Mouse (Mus musculus): Measurements from ENCODE around the gene Ndufs4.

Gene Ndufs4

DNA sequence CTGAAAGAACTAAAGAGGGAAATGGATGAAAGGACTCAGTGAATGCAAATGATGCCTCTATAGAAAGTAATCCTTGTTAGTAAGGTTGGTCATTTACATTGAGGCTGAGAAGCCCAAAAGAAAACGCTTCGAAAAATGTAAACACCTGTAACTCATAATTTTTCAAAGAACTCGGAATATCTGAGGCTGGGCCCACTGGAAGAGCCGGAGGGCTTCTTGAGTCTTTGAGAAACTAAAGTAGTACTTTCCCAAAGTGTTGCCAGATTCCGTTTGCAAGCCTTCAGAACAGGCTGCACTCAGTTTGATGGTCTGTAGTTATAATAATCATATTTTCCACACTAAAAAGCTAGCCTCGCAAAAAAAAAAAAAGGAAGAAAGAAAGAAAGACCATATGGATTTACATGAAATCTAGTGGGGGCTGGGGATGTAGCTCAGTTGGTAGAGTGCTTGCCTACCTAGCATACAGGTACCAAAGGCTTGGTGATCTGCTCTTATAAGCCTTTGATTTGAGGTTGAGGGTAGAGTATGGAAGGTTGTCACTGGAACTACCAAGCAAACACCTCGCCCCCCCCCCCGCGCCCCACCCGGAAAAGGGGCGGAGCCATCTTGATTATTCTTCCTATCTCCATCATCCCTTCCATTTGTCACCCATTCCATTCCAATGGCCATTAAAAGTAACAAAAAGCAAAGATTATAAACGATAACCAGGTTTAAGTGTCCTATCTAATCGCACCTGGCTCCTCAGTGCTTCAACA lies at the start of gene Ndufs4:
Gene Ndufs4 (minus strand): TSS at position 48 of the 755 bp plus-strand sequence.
- no peak for DNase-seq (ENCODE audit: low spot score in 2 of 2)

DNA sequence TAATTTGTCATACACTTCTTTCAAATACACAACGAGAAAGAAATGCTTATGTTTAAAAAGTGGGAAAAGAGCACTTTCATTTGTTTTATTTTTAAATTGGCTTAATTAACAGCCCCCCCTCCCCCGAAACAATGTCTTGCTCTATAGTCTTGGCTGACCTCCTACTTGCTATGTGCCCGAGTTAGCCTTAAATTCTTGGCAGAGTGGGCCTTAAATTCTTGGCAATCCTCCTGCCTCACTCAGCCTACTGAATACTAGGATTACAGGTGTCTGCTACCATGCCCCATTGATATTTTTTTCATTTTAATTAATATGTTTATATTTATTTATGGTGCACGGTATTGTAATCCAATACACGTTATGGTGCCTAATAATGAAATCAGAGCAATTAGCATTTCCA lies 44.4 kb upstream of the Ndufs4 start:
- no peak for DNase-seq (ENCODE audit: low spot score in 2 of 2)

DNA sequence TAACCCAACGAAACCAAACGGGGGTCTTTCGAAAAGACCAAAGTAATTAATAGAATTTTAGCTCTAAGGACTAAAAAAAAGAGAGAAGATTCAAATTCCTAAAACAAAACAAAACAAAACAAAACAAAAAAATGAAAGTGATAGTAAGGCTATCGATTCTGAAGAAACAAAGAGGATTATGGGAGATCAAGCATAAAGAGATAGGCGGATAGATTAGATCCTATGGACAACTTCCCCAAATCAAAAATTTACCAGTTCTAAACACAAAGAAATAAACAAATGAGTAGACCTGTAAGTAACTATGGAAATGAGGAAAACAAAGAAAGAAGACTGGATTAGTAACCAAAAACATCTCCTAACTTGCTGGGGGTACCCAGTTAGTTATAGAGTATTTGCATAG lies 37.2 kb upstream of the Ndufs4 start:
- no peak for DNase-seq (ENCODE audit: low spot score in 2 of 2)

DNA sequence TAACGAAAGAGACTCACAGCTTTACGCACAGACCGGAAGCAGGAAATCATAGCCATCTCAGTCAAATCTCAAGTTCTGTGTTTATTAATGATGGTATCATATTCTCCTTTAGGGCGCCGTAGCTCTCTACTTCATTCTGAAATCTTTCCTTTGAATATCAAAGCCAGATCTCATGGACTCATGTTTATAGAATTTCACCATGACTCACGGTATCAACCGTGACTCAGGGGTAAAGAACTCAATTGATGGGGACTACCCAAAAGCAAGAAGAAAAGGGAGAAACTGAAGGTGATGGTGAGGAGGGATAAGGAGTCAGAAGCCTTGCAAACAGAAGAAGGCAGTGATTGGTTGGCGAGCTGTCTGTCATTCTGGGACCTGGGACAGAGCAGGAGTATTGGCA lies 32.2 kb upstream of the Ndufs4 start:
- no peak for DNase-seq (ENCODE audit: low spot score in 2 of 2)

DNA sequence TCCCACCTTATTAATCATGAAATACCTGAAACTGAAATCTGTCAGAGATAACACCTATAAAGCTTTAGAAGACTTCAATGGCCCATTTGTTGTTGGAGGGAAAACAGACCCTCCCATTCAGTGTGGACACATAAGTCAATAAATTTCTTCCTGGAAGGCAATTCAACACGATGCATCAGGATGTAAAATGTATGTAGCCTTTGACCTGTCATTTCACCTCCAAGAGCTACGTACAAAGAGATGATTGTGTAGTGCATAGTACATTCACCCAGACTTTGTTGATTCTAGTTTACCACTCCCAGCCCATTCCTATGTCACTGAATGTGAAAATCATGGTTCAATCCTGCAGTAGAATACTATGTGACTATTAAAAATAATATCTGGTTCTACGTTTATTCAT lies 31.3 kb upstream of the Ndufs4 start:
- DNase-seq (ENCODE audit: low spot score in 2 of 2) = no peak

DNA sequence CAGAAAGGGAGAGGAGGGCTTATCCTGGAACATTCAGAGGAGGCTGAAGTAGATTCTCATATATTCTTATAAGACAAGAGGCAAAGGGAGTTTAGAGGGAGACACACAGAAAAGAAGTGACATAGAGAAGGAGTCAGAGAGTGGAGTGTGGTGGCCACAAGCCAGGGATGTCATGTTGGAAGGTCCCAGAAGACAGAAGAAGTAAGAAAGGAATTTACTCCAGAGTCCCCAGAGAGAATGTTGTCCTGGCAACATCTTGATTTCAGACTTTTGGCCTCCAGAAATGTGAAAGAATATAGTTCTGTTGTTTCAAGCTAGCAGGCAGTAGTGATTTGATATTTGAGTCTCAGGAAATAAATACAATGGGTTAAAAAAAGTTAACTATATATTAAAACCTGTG lies 24.3 kb upstream of the Ndufs4 start:
- DNase-seq (ENCODE audit: low spot score in 2 of 2) = no peak

DNA sequence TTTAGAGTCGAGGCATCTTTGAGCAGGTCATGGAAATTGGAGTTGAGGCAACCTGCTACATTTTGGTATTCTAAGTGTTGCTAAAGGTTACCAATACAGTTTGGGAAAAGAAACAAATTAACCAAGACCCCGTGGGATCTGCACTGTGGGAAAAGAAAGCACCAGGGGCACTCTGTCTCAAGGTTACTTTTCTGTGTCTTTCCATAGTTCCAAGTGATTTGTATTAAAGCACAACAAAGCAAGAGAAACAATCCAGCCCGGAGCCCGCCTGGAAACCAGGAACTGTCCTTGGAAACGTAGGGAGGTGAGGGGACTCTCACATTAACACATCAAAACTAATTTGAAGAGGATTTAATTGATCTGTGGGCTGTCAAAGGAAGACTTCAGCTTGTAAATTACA lies 18.8 kb upstream of the Ndufs4 start:
- no peak for DNase-seq (ENCODE audit: low spot score in 2 of 2)

DNA sequence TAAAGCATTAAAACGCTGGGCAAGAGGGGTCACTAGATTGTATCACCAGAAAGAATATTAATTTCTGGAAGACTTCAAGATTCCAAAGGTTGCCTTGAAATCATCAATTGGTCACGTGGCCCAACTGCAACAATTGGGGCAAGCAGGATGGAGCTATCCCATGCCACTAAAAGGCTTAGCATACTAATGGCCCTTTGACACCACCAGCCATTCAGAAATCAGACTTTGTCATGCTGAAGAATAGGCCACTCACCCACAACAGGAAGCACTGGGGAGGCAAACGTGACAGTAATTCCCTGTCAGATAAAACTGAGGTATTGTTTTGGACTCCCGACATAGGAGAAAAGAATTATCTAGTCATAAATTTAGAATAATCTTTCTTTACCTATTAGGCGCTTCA lies 18.4 kb upstream of the Ndufs4 start:
- DNase-seq (ENCODE audit: low spot score in 2 of 2) = no peak

DNA sequence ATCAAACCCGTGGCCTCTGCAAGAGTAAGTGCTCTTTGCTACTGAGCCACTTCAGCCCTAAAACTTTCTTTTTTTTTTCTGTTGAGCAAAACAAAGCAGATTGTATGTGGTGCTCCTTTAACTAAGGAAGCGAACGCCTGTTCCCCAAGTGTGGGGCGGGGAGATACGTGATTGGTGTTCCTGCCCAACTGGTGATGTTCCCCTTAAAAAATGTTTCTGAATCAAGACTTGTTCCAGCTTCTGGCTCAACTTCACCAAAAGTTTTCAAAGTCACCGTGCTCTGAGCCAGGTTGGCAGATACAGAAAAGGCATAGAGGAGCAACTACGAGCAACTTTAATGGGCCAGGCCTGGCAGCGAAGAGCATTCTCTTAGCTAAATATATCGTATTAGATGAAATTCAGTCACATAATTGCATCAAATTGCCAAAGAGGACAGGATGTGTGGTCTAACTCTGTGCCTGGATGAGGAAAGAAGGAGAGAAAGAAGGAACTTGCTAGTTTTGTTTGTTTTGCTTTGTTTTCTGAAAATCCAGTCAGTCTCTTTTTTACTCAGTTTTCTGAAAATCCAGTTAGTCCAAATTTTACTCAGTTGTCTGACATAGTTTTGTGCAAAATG lies 17.1 kb upstream of the Ndufs4 start:
- no peak for DNase-seq (ENCODE audit: low spot score in 2 of 2)

DNA sequence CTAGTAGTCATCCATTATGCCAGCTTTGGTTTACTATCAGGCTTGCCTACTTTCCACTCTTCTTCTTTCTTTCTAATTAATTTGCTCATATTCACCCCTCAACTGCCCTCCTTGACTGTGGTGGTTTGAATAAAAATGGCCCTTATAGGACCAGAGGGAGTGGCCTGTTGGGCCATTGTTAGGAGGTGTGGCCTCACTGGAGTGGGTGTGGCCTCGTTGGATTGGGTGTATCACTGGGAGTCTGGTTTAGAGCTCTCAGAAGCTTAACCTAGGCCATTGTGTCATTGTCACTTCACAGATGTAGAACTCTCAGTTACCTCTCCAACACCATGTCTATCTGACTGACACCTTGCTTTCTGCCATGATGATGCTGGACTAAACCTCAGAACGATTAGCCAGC lies 10.8 kb upstream of the Ndufs4 start:
- no peak for DNase-seq (ENCODE audit: low spot score in 2 of 2)

DNA sequence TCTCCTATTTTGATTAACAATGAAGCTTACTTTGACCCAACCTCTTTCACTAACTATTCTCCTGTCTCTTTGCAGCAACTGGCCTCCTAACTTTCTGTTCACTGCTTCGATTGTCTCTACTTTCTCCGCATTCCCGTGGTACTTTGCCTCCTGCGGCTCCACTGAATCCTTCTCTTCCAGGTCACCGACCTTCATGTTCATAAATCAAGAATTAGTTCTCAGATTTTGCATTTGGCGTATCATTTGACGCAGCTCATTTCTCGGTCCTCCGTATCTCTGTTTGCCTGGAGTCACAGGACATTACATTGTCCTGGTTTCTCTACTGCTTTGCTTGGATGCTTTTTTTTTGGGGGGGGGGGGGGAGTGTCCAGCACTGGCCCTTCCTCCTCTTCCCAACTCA lies 9.2 kb upstream of the Ndufs4 start:
- no peak for DNase-seq (ENCODE audit: low spot score in 2 of 2)

DNA sequence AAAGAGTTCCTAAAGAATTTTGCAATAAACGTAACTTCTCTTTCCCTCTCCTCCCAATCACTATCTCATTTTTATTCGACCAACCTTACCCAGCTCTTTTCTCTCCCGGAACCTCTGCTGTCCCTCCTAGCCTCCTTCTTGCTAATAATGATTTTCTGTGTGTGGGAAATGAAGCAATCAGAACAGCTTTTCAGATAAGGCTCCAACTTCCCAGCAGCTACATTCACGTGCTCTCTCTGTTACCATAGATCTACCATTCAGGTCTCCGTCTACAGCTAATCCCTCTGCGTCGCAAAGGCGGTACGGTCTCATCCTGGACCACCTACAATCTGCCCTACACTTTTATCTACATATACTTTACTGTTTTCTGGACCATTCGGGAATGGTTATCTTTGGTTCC lies 8.8 kb upstream of the Ndufs4 start:
- no peak for DNase-seq (ENCODE audit: low spot score in 2 of 2)

DNA sequence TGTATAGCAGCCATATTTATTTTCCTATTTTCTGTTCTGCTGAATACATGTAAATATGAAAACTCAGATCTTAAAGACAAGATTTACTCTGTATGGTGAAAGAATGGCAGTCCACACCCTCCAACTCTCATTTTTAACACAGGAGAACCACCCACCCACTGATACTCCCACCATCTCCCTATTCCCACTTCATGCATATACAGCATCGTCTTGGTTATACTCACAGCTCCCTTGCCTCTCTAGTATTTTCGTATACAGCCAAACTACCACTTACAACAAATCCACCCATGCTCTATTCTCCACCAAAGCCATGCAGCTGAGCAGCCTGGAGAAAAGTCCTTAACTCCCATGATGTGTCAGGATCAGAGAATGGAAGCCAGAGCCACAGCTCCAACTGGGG lies 6.7 kb upstream of the Ndufs4 start:
- peak in 1 of 2 experiments; percentile 15 for DNase-seq (ENCODE audit: low spot score in 2 of 2)

DNA sequence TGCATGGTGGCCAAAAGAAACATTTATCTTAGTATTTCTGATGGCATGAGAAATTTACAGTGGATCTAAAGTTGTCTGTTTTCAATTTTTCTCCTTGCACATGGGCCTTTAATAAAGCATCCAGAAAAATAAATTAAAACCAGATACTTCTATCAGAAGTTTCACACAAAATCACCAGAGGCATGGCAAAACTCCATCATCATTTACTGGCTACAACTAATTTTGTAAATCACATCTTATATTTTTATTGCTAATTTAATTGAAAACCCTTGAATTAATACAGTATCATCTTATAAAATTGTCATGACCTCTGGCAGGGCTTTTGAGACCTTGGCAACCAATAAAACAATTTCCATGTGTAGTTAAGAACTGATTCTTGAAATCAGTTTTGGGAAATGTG lies 4.4 kb upstream of the Ndufs4 start:
- no peak for DNase-seq (ENCODE audit: low spot score in 2 of 2)

DNA sequence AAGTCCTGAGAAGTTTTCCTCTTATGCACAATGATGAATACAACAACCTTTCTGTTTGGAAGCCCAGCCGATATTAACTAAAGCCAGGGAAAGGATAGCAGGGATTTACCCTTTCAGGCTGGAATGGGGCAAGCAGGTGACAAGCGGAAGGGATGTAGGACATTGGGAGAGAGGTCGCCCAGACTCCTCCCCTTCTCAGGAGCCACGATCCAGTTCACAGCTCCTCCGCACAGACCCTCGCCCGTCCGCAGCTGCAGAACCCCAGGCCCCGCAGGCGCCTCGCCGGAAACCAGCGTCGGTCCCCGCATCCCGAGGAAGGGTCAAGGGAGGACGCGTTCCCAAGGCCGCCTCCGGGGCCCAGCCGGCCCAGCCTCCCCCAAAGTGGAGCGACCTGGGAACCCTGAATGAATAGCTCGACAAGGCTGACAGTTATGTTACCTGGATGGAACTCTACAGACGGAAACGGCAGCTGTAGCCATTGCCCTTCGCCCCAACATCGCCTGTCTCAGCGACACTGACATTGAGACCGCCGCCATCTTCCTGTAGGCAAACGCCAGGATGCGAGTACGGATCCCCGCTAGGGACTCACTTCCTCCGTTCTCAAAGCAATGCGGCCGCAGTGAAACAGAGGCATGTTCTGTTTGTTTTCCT lies 412 bp downstream of the Ndufs4 start:
- DNase-seq (ENCODE audit: low spot score in 2 of 2) = peak; percentile 85 to 91

DNA sequence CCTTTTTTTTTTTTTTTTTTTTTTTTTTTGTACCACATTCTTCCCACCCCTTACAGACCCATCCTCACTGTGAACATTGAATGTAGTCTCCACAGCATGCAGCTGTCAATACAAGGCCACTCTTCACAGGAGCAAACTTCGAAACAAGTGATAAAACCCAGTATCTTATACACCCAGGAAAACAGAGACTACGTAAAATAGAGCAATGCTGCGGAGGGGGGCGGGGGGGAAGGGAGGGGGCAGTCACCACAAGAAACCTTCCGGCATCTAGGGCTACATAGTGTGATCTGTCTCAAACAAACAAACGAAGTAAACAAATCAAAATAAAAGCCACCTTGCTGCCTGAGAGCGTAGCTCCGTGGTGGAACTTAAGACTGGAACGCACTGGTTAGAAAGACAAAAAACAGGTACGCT lies 977 bp downstream of the Ndufs4 start:
- DNase-seq (ENCODE audit: low spot score in 2 of 2) = no peak

DNA sequence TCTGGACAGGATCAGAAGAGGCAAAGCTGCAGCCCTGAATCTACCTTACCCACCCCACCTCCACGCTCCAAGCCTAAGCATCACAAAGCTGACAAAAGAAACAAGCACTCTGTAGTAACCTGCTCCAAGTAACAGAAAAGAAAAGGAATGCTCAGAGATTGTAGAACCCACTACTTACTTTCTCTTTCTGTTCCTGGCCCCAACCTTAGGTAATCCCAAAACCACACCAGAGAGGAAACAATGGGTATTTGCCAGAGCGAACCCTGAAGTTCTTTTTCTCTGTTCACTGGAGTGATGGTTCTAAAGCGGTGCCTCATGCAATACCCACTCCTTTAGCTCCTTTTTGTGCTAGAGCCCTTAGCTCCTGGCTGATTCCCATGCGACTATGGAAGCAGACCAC lies 11.5 kb downstream of the Ndufs4 start:
- DNase-seq (ENCODE audit: low spot score in 2 of 2) = no peak

DNA sequence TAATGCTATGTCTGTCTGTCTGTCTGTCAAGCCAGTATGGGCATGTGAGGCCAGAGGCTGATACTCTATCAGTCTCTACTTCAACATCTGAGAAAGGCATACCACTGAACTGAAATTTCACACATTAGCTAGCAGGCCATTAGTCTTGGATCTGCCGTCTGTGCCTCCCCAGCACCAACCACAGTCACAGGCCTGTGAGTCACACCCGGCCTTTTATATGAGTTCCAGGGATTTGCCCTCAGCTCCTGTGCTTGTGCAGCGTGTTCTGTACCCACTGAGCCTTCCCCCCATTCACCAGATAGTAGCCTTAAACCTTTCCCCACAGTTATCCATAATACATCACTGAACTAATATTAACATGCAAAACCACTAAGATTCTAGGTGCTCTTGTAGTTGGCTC lies 26.0 kb downstream of the Ndufs4 start:
- DNase-seq (ENCODE audit: low spot score in 2 of 2) = no peak

DNA sequence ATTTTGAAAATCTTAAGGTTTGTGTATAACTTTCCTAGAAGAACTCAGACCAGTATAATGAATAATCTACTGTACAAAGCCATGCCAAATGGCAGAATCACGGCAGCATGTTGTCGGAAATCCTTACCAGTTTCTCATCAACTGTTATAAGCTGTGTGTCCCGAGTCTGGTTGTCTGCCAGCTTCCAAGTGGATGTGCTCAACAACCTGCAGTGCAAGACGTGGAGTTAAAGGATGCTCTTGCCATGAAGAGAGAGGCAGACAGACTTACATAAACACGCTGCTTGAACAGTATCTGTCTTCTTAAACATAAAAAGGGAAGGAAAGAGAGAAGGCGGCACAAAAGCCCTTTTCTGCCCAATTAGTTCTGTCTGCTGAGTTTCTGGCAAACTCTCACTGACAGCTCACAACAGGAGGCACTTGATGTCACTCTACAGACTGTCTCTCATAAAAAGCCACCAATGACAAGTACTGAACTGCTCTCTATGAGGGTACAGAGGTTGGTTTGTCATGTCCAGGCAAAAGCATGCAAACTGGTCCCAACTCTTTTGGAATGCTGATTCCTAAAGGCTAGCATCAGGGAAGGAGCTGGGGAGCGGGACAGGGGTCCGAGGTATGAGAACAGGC lies 36.6 kb downstream of the Ndufs4 start:
- no peak for DNase-seq (ENCODE audit: low spot score in 2 of 2)

DNA sequence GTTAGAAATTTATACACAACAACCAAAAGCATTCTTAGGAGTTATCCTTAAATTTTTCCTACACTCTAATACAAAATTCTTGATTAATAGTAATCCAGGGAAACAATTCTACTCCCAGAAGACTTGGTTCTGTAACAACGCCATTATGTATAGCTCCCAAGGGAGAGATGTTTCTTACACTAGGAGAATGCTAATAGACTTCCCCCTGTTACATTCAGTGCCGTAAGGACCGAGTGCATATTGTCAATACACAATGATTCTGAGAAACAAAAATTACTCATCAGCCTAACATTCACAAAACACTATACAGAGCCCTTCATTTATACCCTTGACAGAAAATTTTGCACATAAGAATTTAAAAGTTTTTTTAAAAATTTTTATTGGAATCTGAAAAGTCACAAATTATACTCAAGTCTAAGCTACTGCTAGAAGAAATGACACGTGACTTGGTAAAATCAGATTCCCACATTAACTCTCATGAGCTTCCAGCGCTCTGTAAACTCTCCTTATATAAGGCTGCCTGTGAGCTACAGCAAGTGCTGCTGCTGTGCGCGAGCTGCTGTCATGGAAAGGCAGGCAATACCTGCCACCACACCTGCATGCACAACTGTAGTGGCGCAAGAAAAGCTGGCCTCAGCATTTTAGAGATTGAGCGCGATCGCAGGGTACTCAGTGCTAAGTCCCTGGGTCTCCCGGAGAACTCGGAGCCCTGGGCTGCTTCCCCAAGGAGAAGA lies 42.9 kb downstream of the Ndufs4 start:
- no peak for DNase-seq (ENCODE audit: low spot score in 2 of 2)

DNA sequence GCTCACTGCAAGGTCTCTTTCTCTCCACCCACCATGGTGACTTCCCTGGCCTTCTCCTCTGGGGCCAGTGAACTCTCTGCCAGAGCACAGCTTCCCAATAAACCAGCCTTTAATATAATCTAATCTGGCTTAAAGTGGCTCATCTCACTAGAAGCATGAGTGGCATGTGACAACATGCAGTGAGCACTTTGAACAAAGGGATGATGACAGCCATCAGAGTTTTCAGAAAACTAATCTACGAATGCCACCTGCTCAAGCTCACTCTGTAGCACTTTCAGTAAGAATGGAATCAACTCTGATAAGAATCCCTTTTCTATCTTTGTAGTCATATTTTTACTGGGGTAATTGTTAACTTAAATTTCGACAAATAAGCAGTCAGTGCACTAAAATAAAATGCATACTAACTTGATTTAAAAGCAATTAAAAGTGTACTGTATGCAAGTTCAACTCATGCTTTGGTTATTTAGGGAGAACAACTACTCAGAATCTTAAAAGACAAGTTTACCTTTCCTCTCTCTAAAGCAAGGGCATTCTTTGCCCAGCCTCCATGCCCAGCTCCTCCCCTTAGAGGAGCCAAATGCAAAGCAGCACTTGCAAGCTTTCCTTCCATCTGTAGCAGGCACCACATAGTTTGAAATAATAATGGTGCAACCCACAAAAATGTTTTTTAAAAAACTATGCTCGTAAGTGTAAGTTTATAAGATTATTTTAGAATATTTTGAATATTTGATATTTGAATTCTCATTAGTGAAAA lies 43.7 kb downstream of the Ndufs4 start:
- DNase-seq (ENCODE audit: low spot score in 2 of 2) = no peak

All from right cerebral cortex, postnatal 36 days (tissue).